Mouse (Mus musculus) kidney, embryonic 16.5 days (tissue): ENCODE data around the gene Trp53i13. TPM values are rescaled to one million over a fixed set of nuclear protein-coding genes. Genes with fewer than 3 reads are reported as not detected.

Experiments used
- ATAC-seq: fragments of 200-750 bp; cut with Nextera tagmentation; 2 replicates; pipeline ENCODE4 v1.8.0; 2017; ENCODE audit warnings: moderate TSS enrichment; ENCODE audit not compliant: low FRiP score, low TSS enrichment
- H3K27ac ChIP-seq: fragments of 300-500 bp; sonication (generic); 2 replicates; pipeline ENCODE4 v1.5.1; 2014; ENCODE audit warnings: low read length
- H3K27me3 ChIP-seq: fragments of 300-500 bp; sonication (generic); 2 replicates; pipeline ENCODE4 v1.6.1; 2014; ENCODE audit warnings: low read length, control low read depth, mixed read lengths; ENCODE audit not compliant: insufficient read depth
- H3K36me3 ChIP-seq: fragments of 300-500 bp; sonication (generic); 2 replicates; pipeline ENCODE4 v1.6.1; 2014; ENCODE audit warnings: low read length, control low read depth, mixed read lengths; ENCODE audit not compliant: insufficient read depth
- H3K4me1 ChIP-seq: fragments of 300-500 bp; sonication (generic); 2 replicates; pipeline ENCODE4 v1.6.1; 2014; ENCODE audit warnings: low read length, control low read depth, mixed read lengths; ENCODE audit not compliant: insufficient read depth
- H3K4me2 ChIP-seq: fragments of 300-500 bp; sonication (generic); replicated peaks from 2 replicates; pipeline ENCODE4 v1.6.1; 2014; ENCODE audit warnings: low read depth, low read length
- H3K4me3 ChIP-seq: fragments of 300-500 bp; sonication (generic); 2 replicates; pipeline ENCODE4 v1.5.1; 2014; ENCODE audit warnings: mild to moderate bottlenecking, low read length
- H3K9ac ChIP-seq: fragments of 300-500 bp; sonication (generic); replicated peaks from 2 replicates; pipeline ENCODE4 v1.6.1; 2014; ENCODE audit warnings: low read length
- H3K9me3 ChIP-seq: fragments of 300-500 bp; sonication (generic); 2 replicates; pipeline ENCODE4 v1.6.1; 2016; ENCODE audit warnings: low read length, control low read depth
- WGBS: fragments of 180-500 bp; shearing (Covaris S2); extraction: QIAGEN DNeasy Blood & Tissue Kit; methylation state at CpG from one replicate; pipeline ENCODE4 v1.1.7; 2014; 5-methylcytosine and 5-hydroxymethylcytosine counted together
- polyA plus RNA-seq: library from polyadenylated mRNA; unstranded; fragments of >200 nt; fragmentation: Nextera tagmentation; extraction: Ambion mirVana; gene quantifications from 2 replicates; pipeline ENCODE4 v1.2.1, GENCODE M21; 2015

The Trp53i13 gene
- polyA plus RNA-seq, 1 experiment from 2014 or later: 36.1 TPM

DNA sequence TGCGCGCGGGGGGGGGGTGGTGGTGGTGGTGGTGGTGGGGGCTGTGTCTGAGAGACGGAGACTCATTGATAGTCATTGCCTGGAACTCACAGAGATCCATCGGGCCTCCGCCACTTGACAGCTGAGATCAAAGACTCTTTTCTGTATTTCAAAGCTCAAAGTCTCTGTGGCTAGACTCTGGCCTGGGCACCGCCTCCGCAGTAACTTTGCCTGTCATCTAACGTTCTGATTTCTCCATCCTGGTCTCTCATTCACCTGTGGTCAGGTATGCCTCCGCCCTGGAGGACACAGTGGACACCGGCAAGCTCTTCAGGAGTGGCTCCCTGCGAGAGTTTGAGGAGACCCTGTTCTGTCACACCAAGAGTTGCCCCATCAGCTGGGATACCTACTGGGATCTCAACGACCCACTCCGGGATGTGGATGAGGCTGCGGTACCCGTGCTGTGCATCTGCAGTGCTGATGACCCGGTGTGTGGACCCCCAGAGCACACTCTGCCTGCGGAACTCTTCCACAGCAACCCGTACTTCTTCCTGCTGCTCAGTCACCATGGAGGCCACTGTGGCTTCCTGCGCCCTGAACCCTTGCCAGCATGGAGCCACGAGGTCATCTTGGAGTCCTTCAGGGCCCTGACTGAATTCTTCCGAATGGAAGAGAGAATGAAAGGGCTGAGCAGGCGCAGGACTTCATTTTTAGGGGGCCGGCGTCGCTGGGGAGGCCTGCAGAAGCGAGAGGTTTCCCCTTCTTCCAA, 2.4 kb upstream of the Trp53i13 start:
- H3K4me2 ChIP-seq: no peak overlapping the region
- no peak for ATAC-seq
- H3K9ac ChIP-seq: no peak overlapping the region
- H3K27me3 ChIP-seq: peaks cover 19% of the 10 kb centered on the region
- H3K4me1 ChIP-seq: peaks cover 27% of the 10 kb centered on the region
- H3K9me3 ChIP-seq: no peaks in the 10 kb centered on the region
- H3K27ac ChIP-seq: no peak overlapping the region
- H3K4me3 ChIP-seq: no peak overlapping the region
- H3K36me3 ChIP-seq: no peaks in the 10 kb centered on the region
- 83% methylated on average over 27 of the region's 27 CpGs for WGBS

DNA sequence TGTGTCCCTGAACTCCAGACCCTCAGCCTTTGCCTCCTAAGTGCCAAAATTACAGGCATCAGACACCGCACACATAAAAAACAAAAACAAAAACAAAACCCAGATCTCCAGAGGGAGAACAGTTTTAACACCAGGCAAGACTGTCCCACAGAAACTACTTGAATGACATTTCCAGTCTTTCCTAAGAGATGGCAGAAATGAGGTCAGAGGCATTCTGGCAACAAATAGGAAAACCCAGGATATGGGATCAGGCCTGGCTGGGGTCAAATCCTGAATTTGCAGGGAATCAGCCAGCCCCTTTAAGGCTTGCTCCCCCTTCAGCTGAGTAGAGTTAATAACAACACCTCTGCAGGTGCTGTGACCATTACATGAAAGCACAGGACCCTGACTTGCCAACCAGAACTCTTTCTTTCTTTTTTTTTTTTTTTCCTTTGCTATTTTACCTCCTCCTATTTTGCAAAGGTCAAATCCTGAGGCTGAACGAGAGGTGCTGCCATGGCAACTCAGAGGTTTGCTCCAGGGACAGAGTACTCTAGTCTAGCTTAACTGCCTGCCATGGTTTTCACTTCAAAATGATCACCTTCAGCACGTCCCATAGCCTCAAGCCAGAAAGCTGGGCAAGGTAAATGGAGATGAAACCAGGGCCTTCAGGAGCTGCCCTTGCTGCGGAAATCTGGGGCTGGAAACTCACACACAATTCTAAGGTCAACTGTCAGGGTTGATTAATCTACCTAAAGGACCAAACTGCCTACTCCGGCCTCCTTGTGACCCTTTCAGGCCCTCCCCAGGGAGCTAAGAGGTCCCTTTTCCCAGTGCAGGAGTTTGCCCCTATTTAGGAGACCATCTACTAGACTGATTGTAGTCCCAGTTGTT, 1.0 kb upstream of the Trp53i13 start:
- whole genome bisulfite sequencing: 54% methylated on average over 5 of the region's 5 CpGs
- no peak overlapping the region for H3K4me2 ChIP-seq
- no peak for ATAC-seq

DNA sequence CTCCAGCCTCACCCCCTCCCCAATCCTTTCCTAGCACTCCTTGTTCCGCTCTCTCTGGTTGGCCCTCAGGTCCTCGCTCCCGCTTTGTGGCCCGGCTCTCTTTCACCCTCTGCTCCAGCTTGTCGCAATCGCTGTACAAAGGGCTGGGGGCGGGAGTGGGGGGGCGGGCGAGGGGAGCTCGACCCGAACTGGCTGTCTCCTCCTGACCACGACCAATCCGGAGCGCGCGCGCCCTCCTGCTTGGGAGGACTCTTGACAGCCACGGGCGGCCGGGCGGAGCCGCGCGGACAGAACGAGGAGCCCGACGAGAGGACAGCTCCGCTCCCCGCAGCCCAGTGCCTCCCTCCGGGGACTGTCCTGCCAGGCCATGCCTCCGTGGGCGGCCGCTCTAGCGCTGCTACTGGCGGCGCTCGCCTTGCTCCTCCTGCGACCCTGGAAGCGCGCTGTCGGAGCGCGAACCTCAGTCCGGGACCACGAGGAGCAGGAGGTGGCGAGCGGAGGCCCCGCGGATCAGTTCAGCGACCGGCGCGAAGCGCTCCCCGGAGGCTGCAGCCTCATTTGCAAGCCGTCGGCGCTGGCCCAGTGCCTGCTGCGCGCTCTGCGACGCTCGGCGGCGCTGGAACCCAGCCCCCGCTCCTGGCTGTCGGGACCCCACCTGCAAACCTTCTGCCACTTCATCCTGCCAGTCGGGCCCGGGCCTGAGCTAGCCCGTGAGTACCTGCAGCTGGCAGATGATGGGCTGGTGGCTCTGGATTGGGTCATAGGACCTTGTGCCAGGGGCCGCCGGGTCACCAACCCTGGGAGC, 746 bp downstream of the Trp53i13 start, which contains the start of gene Abhd15:
Gene Abhd15 (plus strand): TSS at position 290 of the 805 bp plus-strand sequence.
- peak; percentile 58 for ATAC-seq
- Histone ChIP-seq H3K4me1 (peaks cover 38% of the 10 kb centered on the region), H3K9ac (peak within 1 kb of the TSS; percentile 69), H3K36me3 (no peaks in the 10 kb centered on the region), H3K4me2 (peak within 1 kb of the TSS; percentile 97), H3K9me3 (no peaks in the 10 kb centered on the region), H3K27ac (no peak within 1 kb of the TSS), H3K4me3 (peak within 1 kb of the TSS; percentile 76), H3K27me3 (peaks cover 19% of the 10 kb centered on the region)
- under 1% methylated on average over 72 of the region's 72 CpGs for WGBS

More for the DNA sequence above, 1.0 kb upstream of the Trp53i13 start:
- H3K9ac ChIP-seq: no peak overlapping the region
- H3K4me1 ChIP-seq: peaks cover 35% of the 10 kb centered on the region
- H3K27me3 ChIP-seq: peaks cover 19% of the 10 kb centered on the region
- H3K9me3 ChIP-seq: no peaks in the 10 kb centered on the region
- H3K4me3 ChIP-seq: no peak overlapping the region
- no peaks in the 10 kb centered on the region for H3K36me3 ChIP-seq
- H3K27ac ChIP-seq: no peak overlapping the region

DNA sequence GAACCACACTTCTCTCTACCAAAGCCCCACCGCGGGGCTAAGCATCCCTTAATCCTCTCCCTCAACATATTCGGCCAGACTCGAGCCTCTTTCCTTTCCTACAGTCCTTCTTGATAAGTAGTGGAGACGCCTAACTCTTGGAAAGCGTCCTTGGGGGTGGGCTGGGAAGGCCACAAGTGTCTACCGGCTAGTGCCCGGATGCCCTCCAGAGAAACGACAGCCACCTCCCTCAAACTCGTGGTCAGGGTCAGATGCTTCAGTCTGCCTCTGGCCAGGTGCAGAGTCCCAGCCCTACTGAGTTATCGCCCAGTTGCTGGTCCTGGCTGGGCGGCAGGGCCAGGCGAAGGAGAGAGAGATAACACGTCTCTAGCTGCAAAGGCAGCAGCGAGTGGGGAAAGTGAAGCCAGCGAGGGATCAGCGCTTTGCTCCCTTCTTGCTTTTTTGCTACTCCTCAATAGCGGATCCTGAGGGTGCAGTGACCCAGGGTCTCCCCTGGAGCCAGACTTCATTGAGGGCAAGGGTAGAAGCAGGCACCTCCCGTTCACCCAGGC, 1.4 kb downstream of the Trp53i13 start:
- peak overlapping the region; percentile 69 for H3K9ac ChIP-seq
- H3K4me1 ChIP-seq: peaks cover 42% of the 10 kb centered on the region
- 9% methylated on average over 18 of the region's 19 CpGs for WGBS
- H3K4me3 ChIP-seq: peak overlapping the region; percentile 76
- ATAC-seq: no peak
- no peaks in the 10 kb centered on the region for H3K36me3 ChIP-seq
- H3K27ac ChIP-seq: no peak overlapping the region
- H3K9me3 ChIP-seq: no peaks in the 10 kb centered on the region
- H3K4me2 ChIP-seq: peak overlapping the region; percentile 97
- H3K27me3 ChIP-seq: peaks cover 19% of the 10 kb centered on the region

DNA sequence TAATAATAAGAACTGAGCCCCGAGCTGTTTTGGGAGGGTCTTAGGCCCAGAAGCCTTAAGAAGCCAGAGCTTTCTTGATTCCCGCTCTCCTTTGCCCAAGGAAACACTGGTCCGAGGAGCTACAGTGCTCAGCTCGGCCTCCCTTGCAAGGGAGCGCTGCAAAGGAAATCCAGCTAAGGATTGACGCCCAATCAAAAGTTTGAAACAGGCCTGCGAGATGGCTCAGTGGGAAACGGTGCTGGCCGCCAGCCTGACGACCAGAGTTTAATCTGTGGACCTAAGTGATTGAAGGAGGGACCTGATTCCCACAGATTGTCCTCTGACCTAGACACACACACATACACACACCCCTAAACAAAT, 2.0 kb downstream of the Trp53i13 start:
- H3K27me3 ChIP-seq: peaks cover 19% of the 10 kb centered on the region
- ATAC-seq: no peak
- H3K4me1 ChIP-seq: peaks cover 44% of the 10 kb centered on the region
- H3K4me3 ChIP-seq: peak overlapping the region; percentile 76
- WGBS: 10% methylated on average over 10 of the region's 10 CpGs
- H3K4me2 ChIP-seq: peak overlapping the region; percentile 86
- peak overlapping the region; percentile 37; the same call in 1 of the 2 replicates for H3K27ac ChIP-seq
- peak overlapping the region; percentile 69 for H3K9ac ChIP-seq
- no peaks in the 10 kb centered on the region for H3K36me3 ChIP-seq
- H3K9me3 ChIP-seq: no peaks in the 10 kb centered on the region

DNA sequence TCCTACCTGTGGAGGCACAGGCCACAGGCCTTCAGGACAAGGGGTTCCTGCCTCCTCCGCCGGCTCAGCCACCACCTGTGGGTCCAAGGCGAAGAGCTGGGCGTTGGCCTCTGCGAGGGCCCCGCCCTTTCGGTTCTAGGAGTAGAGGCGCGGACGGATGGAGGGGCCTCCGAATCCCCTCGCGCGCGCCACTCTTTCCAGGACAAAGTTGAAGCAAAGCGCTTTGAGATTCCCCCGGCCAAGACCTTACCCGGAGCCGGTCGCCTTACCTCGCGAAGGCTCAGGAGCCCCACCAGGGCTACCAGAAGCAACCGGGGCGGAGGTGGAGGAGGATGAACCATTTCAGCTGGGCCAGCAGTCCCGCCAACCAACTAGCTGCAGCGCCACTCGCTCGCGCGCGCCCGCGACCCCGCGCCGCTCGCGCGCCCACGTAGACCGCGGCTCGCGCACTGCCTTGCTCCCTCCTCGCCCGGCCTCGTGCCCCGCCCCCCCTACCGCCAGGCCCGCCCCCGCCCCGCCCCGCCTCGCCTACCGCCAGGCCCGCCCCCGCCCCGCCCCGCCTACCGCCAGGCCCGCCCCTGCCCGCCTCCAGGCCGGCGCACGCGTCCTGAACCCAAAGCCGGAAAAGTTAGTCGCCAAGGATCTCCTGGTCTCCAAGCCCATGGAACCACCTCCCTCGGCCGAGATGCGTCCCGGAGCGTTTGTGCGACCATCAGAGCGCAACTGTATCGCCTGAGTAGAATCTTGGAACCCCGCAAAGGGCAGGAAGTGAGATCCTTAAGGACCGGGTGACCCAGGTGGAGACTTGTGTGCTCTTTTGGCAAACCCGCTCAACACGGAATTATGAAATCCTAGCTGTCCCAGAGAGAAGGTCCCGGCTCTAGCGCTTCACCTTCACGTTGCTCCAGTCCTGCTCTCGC, 2.6 kb downstream of the Trp53i13 start:
- no peaks in the 10 kb centered on the region for H3K36me3 ChIP-seq
- ATAC-seq: peak; percentile 65
- H3K4me3 ChIP-seq: peak overlapping the region; percentile 76
- H3K4me2 ChIP-seq: peak overlapping the region; percentile 86
- WGBS: under 1% methylated on average over 72 of the region's 84 CpGs
- no peaks in the 10 kb centered on the region for H3K9me3 ChIP-seq
- H3K9ac ChIP-seq: peak overlapping the region; percentile 84
- H3K27me3 ChIP-seq: peaks cover 19% of the 10 kb centered on the region
- H3K27ac ChIP-seq: peak overlapping the region; percentile 79
- H3K4me1 ChIP-seq: peaks cover 51% of the 10 kb centered on the region

DNA sequence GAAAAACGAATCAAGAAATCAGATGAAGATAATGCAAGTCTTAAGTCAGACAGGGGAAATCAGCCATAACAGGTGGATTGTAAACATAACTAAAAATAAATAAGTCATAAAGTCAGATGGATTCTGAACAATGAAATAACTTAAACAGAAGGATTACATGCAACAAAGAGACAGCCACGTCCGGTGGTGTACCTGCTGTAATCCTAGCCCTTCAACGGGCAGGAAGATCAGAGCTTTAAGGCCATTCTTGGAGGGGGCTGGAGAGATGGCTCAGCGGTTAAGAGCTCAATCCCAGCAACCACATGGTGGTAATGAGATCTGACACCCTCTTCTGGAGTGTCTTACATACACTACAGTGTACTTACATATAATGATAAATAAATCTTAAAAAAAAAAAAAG, 4.4 kb downstream of the Trp53i13 start:
- H3K4me1 ChIP-seq: peaks cover 51% of the 10 kb centered on the region
- H3K27me3 ChIP-seq: peaks cover 15% of the 10 kb centered on the region; the same call in 1 of the 2 replicates
- no peak for ATAC-seq
- H3K36me3 ChIP-seq: peaks cover 9% of the 10 kb centered on the region; the same call in 1 of the 2 replicates
- H3K4me2 ChIP-seq: no peak overlapping the region
- 61% methylated on average over 5 of the region's 5 CpGs for WGBS
- no peak overlapping the region for H3K27ac ChIP-seq
- no peak overlapping the region for H3K9ac ChIP-seq
- no peaks in the 10 kb centered on the region for H3K9me3 ChIP-seq
- no peak overlapping the region for H3K4me3 ChIP-seq

DNA sequence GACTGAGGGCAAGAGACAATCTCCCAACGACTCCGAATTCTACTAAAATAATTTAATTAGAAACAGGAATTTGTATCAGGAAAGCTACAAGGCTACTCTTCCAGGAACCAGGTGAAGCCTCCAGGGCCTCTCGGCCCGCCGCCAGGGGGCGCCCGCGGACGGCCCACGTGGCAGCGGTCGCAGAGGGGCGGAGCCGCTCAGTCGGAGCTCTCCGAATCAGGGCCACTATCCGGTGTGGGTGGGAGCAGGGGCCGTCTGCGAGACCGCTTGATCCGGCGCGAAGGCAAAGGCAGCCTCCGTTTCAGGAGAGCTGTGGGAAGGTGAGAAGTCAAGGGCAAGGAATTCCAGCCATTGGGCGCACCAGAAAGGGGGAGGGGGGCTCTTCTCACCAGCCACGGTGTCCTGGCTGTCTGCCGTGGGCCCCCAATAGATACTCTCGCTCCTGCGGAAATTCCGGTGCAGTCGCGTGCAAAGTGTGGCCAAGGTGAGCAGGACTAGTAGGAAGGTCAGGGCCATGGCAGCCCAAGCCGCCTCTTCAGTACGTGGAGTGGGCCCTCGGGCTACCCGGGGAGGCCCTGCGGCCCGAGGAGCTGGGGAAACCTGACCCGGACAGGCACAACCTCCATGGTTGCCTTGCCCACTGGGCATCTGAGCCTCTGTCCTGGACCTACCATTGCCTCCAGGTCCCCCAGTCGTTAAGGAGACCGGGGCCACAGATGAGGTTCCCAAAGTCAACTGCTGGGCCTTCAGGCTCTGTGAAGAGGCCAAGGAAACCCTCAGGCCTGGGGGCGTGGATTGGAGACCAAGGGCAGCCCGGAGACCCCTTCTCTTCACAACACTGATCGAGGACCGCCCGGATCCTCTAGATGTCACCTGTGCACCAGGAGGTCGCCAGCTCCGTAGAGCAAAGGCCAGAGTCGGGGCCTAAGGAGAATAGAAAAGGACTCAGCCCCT, 7.4 kb downstream of the Trp53i13 start:
- Histone ChIP-seq H3K9ac (peak overlapping the region; percentile 67), H3K27ac (peak overlapping the region; percentile 44; the same call in 1 of the 2 replicates), H3K27me3 (no peaks in the 10 kb centered on the region), H3K9me3 (no peaks in the 10 kb centered on the region), H3K4me1 (peaks cover 24% of the 10 kb centered on the region), H3K36me3 (peaks cover 36% of the 10 kb centered on the region), H3K4me3 (peak overlapping the region; percentile 45), H3K4me2 (peak overlapping the region; percentile 84)
- peak; percentile 60 for ATAC-seq
- WGBS: 15% methylated on average over 49 of the region's 49 CpGs
